Mouse (Mus musculus): ENCODE data around the gene Grin2b. TPM values are rescaled to one million over a fixed set of nuclear protein-coding genes. Genes with fewer than 3 reads are reported as not detected.

The Grin2b gene
- polyA plus RNA-seq, 1 experiment from 2014 or later, result 22.3 TPM

- H3K4me1 ChIP-seq (ENCODE audit: control insufficient read depth, insufficient read depth, low read length), result no peaks in the 10 kb centered on the region
- H3K4me3 ChIP-seq (ENCODE audit: low read depth, low read length), result no peak overlapping the region
- H3K36me3 ChIP-seq (ENCODE audit: control insufficient read depth, insufficient read depth, low read length), result no peaks in the 10 kb centered on the region
- no peak overlapping the region for H3K27ac ChIP-seq (ENCODE audit: low read depth, low read length)
- ATAC-seq, result no peak
- no peak for DNase-seq (ENCODE audit: low spot score)
- H3K9ac ChIP-seq (ENCODE audit: low read length), result no peak overlapping the region
- 75% methylated on average over 7 of the region's 7 CpGs for WGBS
- H3K4me2 ChIP-seq (ENCODE audit: low read length), result no peak overlapping the region
- no peaks in the 10 kb centered on the region for H3K9me3 ChIP-seq (replicated peaks; ENCODE audit: control insufficient read depth, low read length)
- H3K27me3 ChIP-seq (replicated peaks; ENCODE audit: control insufficient read depth, insufficient read depth, low read length), result no peaks in the 10 kb centered on the region
Measured at GRCm38 (mm10) chr6:135813755-135814154, 359.6 kb downstream of the Grin2b start.

GRCm38 (mm10) chr6:135805436-135805835 lies 367.9 kb downstream of the Grin2b start:
- no peak overlapping the region for H3K27ac ChIP-seq (ENCODE audit: low read depth, low read length)
- no peak overlapping the region for H3K4me2 ChIP-seq (ENCODE audit: low read length)
- DNase-seq (ENCODE audit: low spot score) (no peak), ATAC-seq (no peak)
- H3K36me3 ChIP-seq (ENCODE audit: control insufficient read depth, insufficient read depth, low read length), result no peaks in the 10 kb centered on the region
- no peak overlapping the region for H3K9ac ChIP-seq (ENCODE audit: low read length)
- no peaks in the 10 kb centered on the region for H3K27me3 ChIP-seq (replicated peaks; ENCODE audit: control insufficient read depth, insufficient read depth, low read length)
- 67% methylated on average over 9 of the region's 9 CpGs for WGBS
- no peaks in the 10 kb centered on the region for H3K9me3 ChIP-seq (replicated peaks; ENCODE audit: control insufficient read depth, low read length)
- no peak overlapping the region for H3K4me3 ChIP-seq (ENCODE audit: low read depth, low read length)
- no peaks in the 10 kb centered on the region for H3K4me1 ChIP-seq (ENCODE audit: control insufficient read depth, insufficient read depth, low read length)

GRCm38 (mm10) chr6:135799949-135800348 lies 373.4 kb downstream of the Grin2b start:
- WGBS, result 88% methylated on average over 8 of the region's 8 CpGs
- H3K4me3 ChIP-seq (ENCODE audit: low read depth, low read length), result no peak overlapping the region
- H3K27me3 ChIP-seq (replicated peaks; ENCODE audit: control insufficient read depth, insufficient read depth, low read length), result no peaks in the 10 kb centered on the region
- H3K9ac ChIP-seq (ENCODE audit: low read length), result no peak overlapping the region
- no peak for ATAC-seq
- DNase-seq (ENCODE audit: low spot score), result no peak
- H3K36me3 ChIP-seq (ENCODE audit: control insufficient read depth, insufficient read depth, low read length), result no peaks in the 10 kb centered on the region
- no peaks in the 10 kb centered on the region for H3K4me1 ChIP-seq (ENCODE audit: control insufficient read depth, insufficient read depth, low read length)
- no peaks in the 10 kb centered on the region for H3K9me3 ChIP-seq (replicated peaks; ENCODE audit: control insufficient read depth, low read length)
- H3K4me2 ChIP-seq (ENCODE audit: low read length), result no peak overlapping the region
- no peak overlapping the region for H3K27ac ChIP-seq (ENCODE audit: low read depth, low read length)

GRCm38 (mm10) chr6:135798202-135798992 lies 374.9 kb downstream of the Grin2b start:
- DNase-seq (ENCODE audit: low spot score) (no peak), ATAC-seq (no peak)
- no peak overlapping the region for H3K9ac ChIP-seq (ENCODE audit: low read length)
- 86% methylated on average over 13 of the region's 13 CpGs for WGBS
- no peaks in the 10 kb centered on the region for H3K36me3 ChIP-seq (ENCODE audit: control insufficient read depth, insufficient read depth, low read length)
- no peaks in the 10 kb centered on the region for H3K27me3 ChIP-seq (replicated peaks; ENCODE audit: control insufficient read depth, insufficient read depth, low read length)
- no peak overlapping the region for H3K4me3 ChIP-seq (ENCODE audit: low read depth, low read length)
- no peaks in the 10 kb centered on the region for H3K4me1 ChIP-seq (ENCODE audit: control insufficient read depth, insufficient read depth, low read length)
- no peak overlapping the region for H3K27ac ChIP-seq (ENCODE audit: low read depth, low read length)
- H3K9me3 ChIP-seq (replicated peaks; ENCODE audit: control insufficient read depth, low read length), result no peaks in the 10 kb centered on the region
- H3K4me2 ChIP-seq (ENCODE audit: low read length), result no peak overlapping the region

- ATAC-seq, result no peak
- H3K9ac ChIP-seq (ENCODE audit: low read length), result no peak overlapping the region
- no peak overlapping the region for H3K4me2 ChIP-seq (ENCODE audit: low read length)
- no peaks in the 10 kb centered on the region for H3K36me3 ChIP-seq (ENCODE audit: control insufficient read depth, insufficient read depth, low read length)
- no peaks in the 10 kb centered on the region for H3K4me1 ChIP-seq (ENCODE audit: control insufficient read depth, insufficient read depth, low read length)
- H3K9me3 ChIP-seq (replicated peaks; ENCODE audit: control insufficient read depth, low read length), result no peaks in the 10 kb centered on the region
- no peak overlapping the region for H3K27ac ChIP-seq (ENCODE audit: low read depth, low read length)
- 85% methylated on average over 10 of the region's 10 CpGs for WGBS
- no peak overlapping the region for H3K4me3 ChIP-seq (ENCODE audit: low read depth, low read length)
- no peak for DNase-seq (ENCODE audit: low spot score)
- no peaks in the 10 kb centered on the region for H3K27me3 ChIP-seq (replicated peaks; ENCODE audit: control insufficient read depth, insufficient read depth, low read length)
Measured at GRCm38 (mm10) chr6:135797371-135798033, 375.8 kb downstream of the Grin2b start.

GRCm38 (mm10) chr6:135796911-135797310 lies 376.4 kb downstream of the Grin2b start:
- peak; percentile 14 for DNase-seq (ENCODE audit: low spot score)
- no peak overlapping the region for H3K4me2 ChIP-seq (ENCODE audit: low read length)

GRCm38 (mm10) chr6:135791412-135791811 lies 381.9 kb downstream of the Grin2b start:
- Histone ChIP-seq H3K9ac (ENCODE audit: low read length) (no peak overlapping the region), H3K4me1 (ENCODE audit: control insufficient read depth, insufficient read depth, low read length) (no peaks in the 10 kb centered on the region), H3K27ac (ENCODE audit: low read depth, low read length) (no peak overlapping the region), H3K36me3 (ENCODE audit: control insufficient read depth, insufficient read depth, low read length) (no peaks in the 10 kb centered on the region), H3K4me2 (ENCODE audit: low read length) (no peak overlapping the region), H3K4me3 (ENCODE audit: low read depth, low read length) (no peak overlapping the region), H3K27me3 (replicated peaks; ENCODE audit: control insufficient read depth, insufficient read depth, low read length) (no peaks in the 10 kb centered on the region), H3K9me3 (replicated peaks; ENCODE audit: control insufficient read depth, low read length) (no peaks in the 10 kb centered on the region)
- 93% methylated on average over 4 of the region's 4 CpGs for WGBS
- ATAC-seq (no peak), DNase-seq (ENCODE audit: low spot score) (no peak)

More at GRCm38 (mm10) chr6:135796911-135797310, 376.4 kb downstream of the Grin2b start:
- Histone ChIP-seq H3K4me1 (ENCODE audit: control insufficient read depth, insufficient read depth, low read length) (no peaks in the 10 kb centered on the region), H3K9ac (ENCODE audit: low read length) (no peak overlapping the region), H3K9me3 (replicated peaks; ENCODE audit: control insufficient read depth, low read length) (no peaks in the 10 kb centered on the region), H3K27ac (ENCODE audit: low read depth, low read length) (no peak overlapping the region), H3K4me3 (ENCODE audit: low read depth, low read length) (no peak overlapping the region), H3K36me3 (ENCODE audit: control insufficient read depth, insufficient read depth, low read length) (no peaks in the 10 kb centered on the region), H3K27me3 (replicated peaks; ENCODE audit: control insufficient read depth, insufficient read depth, low read length) (no peaks in the 10 kb centered on the region)
- no peak for ATAC-seq
- WGBS, result 37% methylated on average over 4 of the region's 4 CpGs

GRCm38 (mm10) chr6:135789603-135790170 lies 383.6 kb downstream of the Grin2b start:
- H3K27me3 ChIP-seq (replicated peaks; ENCODE audit: control insufficient read depth, insufficient read depth, low read length), result no peaks in the 10 kb centered on the region
- H3K27ac ChIP-seq (ENCODE audit: low read depth, low read length), result no peak overlapping the region
- no peak overlapping the region for H3K9ac ChIP-seq (ENCODE audit: low read length)
- WGBS, result 83% methylated on average over 11 of the region's 11 CpGs
- H3K4me1 ChIP-seq (ENCODE audit: control insufficient read depth, insufficient read depth, low read length), result no peaks in the 10 kb centered on the region
- DNase-seq (ENCODE audit: low spot score) (no peak), ATAC-seq (peak; percentile 34; the same call in 1 of the 2 replicates)
- H3K4me3 ChIP-seq (ENCODE audit: low read depth, low read length), result no peak overlapping the region
- no peaks in the 10 kb centered on the region for H3K36me3 ChIP-seq (ENCODE audit: control insufficient read depth, insufficient read depth, low read length)
- H3K4me2 ChIP-seq (ENCODE audit: low read length), result no peak overlapping the region
- no peaks in the 10 kb centered on the region for H3K9me3 ChIP-seq (replicated peaks; ENCODE audit: control insufficient read depth, low read length)

- no peak overlapping the region for H3K4me3 ChIP-seq (ENCODE audit: low read depth, low read length)
- no peak overlapping the region for H3K4me2 ChIP-seq (ENCODE audit: low read length)
- no peak for ATAC-seq
- H3K4me1 ChIP-seq (ENCODE audit: control insufficient read depth, insufficient read depth, low read length), result no peaks in the 10 kb centered on the region
- H3K36me3 ChIP-seq (ENCODE audit: control insufficient read depth, insufficient read depth, low read length), result no peaks in the 10 kb centered on the region
- WGBS, result 61% methylated on average over 2 of the region's 2 CpGs
- no peaks in the 10 kb centered on the region for H3K27me3 ChIP-seq (replicated peaks; ENCODE audit: control insufficient read depth, insufficient read depth, low read length)
- H3K27ac ChIP-seq (ENCODE audit: low read depth, low read length), result no peak overlapping the region
- DNase-seq (ENCODE audit: low spot score), result no peak
- H3K9me3 ChIP-seq (replicated peaks; ENCODE audit: control insufficient read depth, low read length), result no peaks in the 10 kb centered on the region
- H3K9ac ChIP-seq (ENCODE audit: low read length), result no peak overlapping the region
Measured at GRCm38 (mm10) chr6:135774670-135775069, 398.6 kb downstream of the Grin2b start.

All from forebrain, embryonic 14.5 days (tissue).